Mouse (Mus musculus) spleen, adult 12 weeks (tissue): ENCODE measurements around the gene Slc46a2.
A peak's percentile ranks its signal among the peaks of the same experiment; 100 is the strongest.

Experiments used
- DNase-seq: peaks from one replicate; pipeline ENCODE4 v3.0.0; 2022; ENCODE audit warnings: low spot score

Slc46a2 gene

GRCm38 (mm10) chr4:59914608-59915403 is at the start of gene Slc46a2:
Gene Slc46a2 (minus strand): TSS chr4:59915056.
- DNase-seq: no peak

GRCm38 (mm10) chr4:59963405-59964344 is 48.8 kb upstream of the Slc46a2 start, which contains the start of gene Mup6:
Gene Mup6 (plus strand): TSS chr4:59964294.
- no peak for DNase-seq

GRCm38 (mm10) chr4:59960610-59961009 is 45.8 kb upstream of the Slc46a2 start, which contains the start of gene Mup4:
Gene Mup4 (minus strand): TSS chr4:59960710.
- no peak for DNase-seq

- no peak for DNase-seq
Observed at GRCm38 (mm10) chr4:59937543-59937942, 22.7 kb upstream of the Slc46a2 start.

- no peak for DNase-seq
Observed at GRCm38 (mm10) chr4:59932505-59933281, 17.8 kb upstream of the Slc46a2 start.

- DNase-seq: peak; percentile 39
Observed at GRCm38 (mm10) chr4:59928347-59928746, 13.5 kb upstream of the Slc46a2 start.

- no peak for DNase-seq
Observed at GRCm38 (mm10) chr4:59927666-59928065, 12.8 kb upstream of the Slc46a2 start.

- no peak for DNase-seq
Observed at GRCm38 (mm10) chr4:59925082-59925481, 10.2 kb upstream of the Slc46a2 start.

- DNase-seq: no peak
Observed at GRCm38 (mm10) chr4:59917966-59918365, 3.1 kb upstream of the Slc46a2 start.

- no peak for DNase-seq
Observed at GRCm38 (mm10) chr4:59908785-59909184, 6.1 kb downstream of the Slc46a2 start.

GRCm38 (mm10) chr4:59907657-59908230 is 7.1 kb downstream of the Slc46a2 start:
- no peak for DNase-seq

- DNase-seq: no peak
Observed at GRCm38 (mm10) chr4:59907092-59907491, 7.8 kb downstream of the Slc46a2 start.

- no peak for DNase-seq
Observed at GRCm38 (mm10) chr4:59902547-59902946, 12.3 kb downstream of the Slc46a2 start.

- DNase-seq: no peak
Observed at GRCm38 (mm10) chr4:59901810-59902209, 13.0 kb downstream of the Slc46a2 start.

GRCm38 (mm10) chr4:59898521-59898919 is 16.3 kb downstream of the Slc46a2 start:
- DNase-seq: no peak

- no peak for DNase-seq
Observed at GRCm38 (mm10) chr4:59897814-59898520, 16.9 kb downstream of the Slc46a2 start.

GRCm38 (mm10) chr4:59896000-59896399 is 18.9 kb downstream of the Slc46a2 start:
- DNase-seq: no peak

GRCm38 (mm10) chr4:59894977-59895575 is 19.8 kb downstream of the Slc46a2 start:
- DNase-seq: no peak

- no peak for DNase-seq
Observed at GRCm38 (mm10) chr4:59894415-59894814, 20.4 kb downstream of the Slc46a2 start.

- DNase-seq: no peak
Observed at GRCm38 (mm10) chr4:59892731-59893130, 22.1 kb downstream of the Slc46a2 start.
